Mouse (Mus musculus) spleen, adult 2 months (tissue): ENCODE measurements around the gene Igf2r. TPM values are rescaled to one million over a fixed set of nuclear protein-coding genes. Genes with fewer than 3 reads are reported as not detected.

ENCODE experiments used
- DNase-seq, 2 experiments: peaks; one replicate each; pipeline versions ENCODE4 v3.0.0 to v3.0.0-alpha.2; 2012 to 2021; ENCODE audit warnings: low spot score in 2 of 2, low read depth in 1 of 2
- H3K27ac ChIP-seq: fragments of 200-500 bp; 2 replicates; pipeline ENCODE4 v1.5.1; 2012; ENCODE audit warnings: low read length, inconsistent platforms; ENCODE audit not compliant: insufficient read depth
- H3K27me3 ChIP-seq: fragments of 200-500 bp; 2 replicates; pipeline ENCODE4 v1.6.1; 2012; ENCODE audit warnings: mild to moderate bottlenecking, moderate library complexity, low read length, inconsistent platforms; ENCODE audit not compliant: control insufficient read depth, insufficient read depth
- H3K36me3 ChIP-seq: fragments of 200-500 bp; 2 replicates; pipeline ENCODE4 v1.6.1; 2012; ENCODE audit warnings: mild to moderate bottlenecking, low read length, inconsistent platforms; ENCODE audit not compliant: control insufficient read depth, insufficient read depth
- H3K4me1 ChIP-seq: fragments of 200-500 bp; 2 replicates; pipeline ENCODE4 v1.6.1; 2011; ENCODE audit warnings: inconsistent platforms; ENCODE audit not compliant: control insufficient read depth, insufficient read depth, insufficient read length
- H3K4me3 ChIP-seq: fragments of 200-500 bp; 2 replicates; pipeline ENCODE4 v1.5.1; 2011; ENCODE audit warnings: mild to moderate bottlenecking, inconsistent platforms; ENCODE audit not compliant: insufficient read depth, insufficient read length; ENCODE audit errors: extremely low read depth
- CTCF ChIP-seq: fragments of 200-500 bp; IDR thresholded peaks from 2 replicates; pipeline ENCODE4 v1.5.1; 2011; ENCODE audit warnings: mild to moderate bottlenecking, inconsistent platforms; ENCODE audit not compliant: insufficient read depth, insufficient read length, insufficient replicate concordance; ENCODE audit errors: extremely low read depth
- POLR2A ChIP-seq: fragments of 200-500 bp; IDR thresholded peaks from 2 replicates; pipeline ENCODE4 v1.6.1; 2011; ENCODE audit warnings: low read depth, low read length, inconsistent platforms
- WGBS: fragments of 180-500 bp; shearing (Covaris S2); methylation state at CpG from one replicate; pipeline ENCODE4 v1.1.7; 2018; 5-methylcytosine and 5-hydroxymethylcytosine counted together
- polyA plus RNA-seq: library from polyadenylated mRNA; depleted of rRNA; stranded (reverse); fragments of >200 nt; gene quantifications from 2 replicates; pipeline ENCODE4 v1.2.3, GENCODE M21; 2012

Igf2r gene
- polyA plus RNA-seq, 1 experiment = 7.2 TPM

GRCm38 (mm10) chr17:12717445-12717844 is 52.0 kb downstream of the Igf2r start:
- H3K27me3 ChIP-seq = no peaks in the 10 kb centered on the region
- TF ChIP-seq CTCF (no peak), POLR2A (no peak)
- H3K4me1 ChIP-seq = no peaks in the 10 kb centered on the region
- no peaks in the 10 kb centered on the region for H3K36me3 ChIP-seq
- H3K4me3 ChIP-seq = no peak overlapping the region
- no peak overlapping the region for H3K27ac ChIP-seq
- 82% methylated on average over 4 of the region's 4 CpGs for whole genome bisulfite sequencing
- DNase-seq = no peak

GRCm38 (mm10) chr17:12715032-12715431 is 54.4 kb downstream of the Igf2r start:
- no peak for DNase-seq
- Histone ChIP-seq H3K4me1 (no peaks in the 10 kb centered on the region), H3K27ac (no peak overlapping the region), H3K36me3 (peaks cover 2% of the 10 kb centered on the region; the same call in 1 of the 2 replicates), H3K4me3 (no peak overlapping the region), H3K27me3 (no peaks in the 10 kb centered on the region)
- WGBS = 56% methylated on average over 1 of the region's 1 CpGs
- no peak for TF ChIP-seq POLR2A
- TF ChIP-seq CTCF = no peak

- 30% methylated on average over 5 of the region's 5 CpGs for WGBS
- no peak for DNase-seq
These were observed 55.3 kb downstream of the Igf2r start for GRCm38 (mm10) chr17:12714080-12714561.

DNA sequence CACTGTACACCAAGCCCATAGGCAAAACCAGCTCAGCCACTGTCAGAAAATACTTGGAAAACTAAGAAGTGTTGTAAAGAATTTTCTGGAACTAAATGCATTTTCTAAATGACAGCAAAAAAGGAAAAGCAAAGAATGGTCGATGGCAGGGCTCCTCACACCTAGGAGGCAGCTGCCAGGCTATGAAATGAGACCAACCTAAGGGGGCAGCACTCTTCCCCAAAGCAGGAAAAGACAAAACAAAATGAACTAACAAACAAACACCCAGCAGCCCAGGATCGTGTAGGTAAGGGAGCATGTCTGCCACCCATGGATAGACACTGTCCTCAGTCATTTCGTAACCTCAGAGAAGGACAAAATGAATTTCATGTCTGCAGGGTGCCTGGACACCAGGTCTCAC is 56.5 kb downstream of the Igf2r start:
- Histone ChIP-seq H3K36me3 (peaks cover 4% of the 10 kb centered on the region), H3K27ac (no peak overlapping the region), H3K27me3 (no peaks in the 10 kb centered on the region), H3K4me1 (no peaks in the 10 kb centered on the region), H3K4me3 (no peak overlapping the region)
- DNase-seq = no peak
- TF ChIP-seq POLR2A (no peak), CTCF (no peak)
- 86% methylated on average over 3 of the region's 3 CpGs for WGBS

More at GRCm38 (mm10) chr17:12714080-12714561, 55.3 kb downstream of the Igf2r start:
- Histone ChIP-seq H3K4me3 (no peak overlapping the region), H3K4me1 (no peaks in the 10 kb centered on the region), H3K36me3 (peaks cover 3% of the 10 kb centered on the region; the same call in 1 of the 2 replicates), H3K27me3 (no peaks in the 10 kb centered on the region), H3K27ac (no peak overlapping the region)
- TF ChIP-seq POLR2A (no peak), CTCF (no peak)

DNA sequence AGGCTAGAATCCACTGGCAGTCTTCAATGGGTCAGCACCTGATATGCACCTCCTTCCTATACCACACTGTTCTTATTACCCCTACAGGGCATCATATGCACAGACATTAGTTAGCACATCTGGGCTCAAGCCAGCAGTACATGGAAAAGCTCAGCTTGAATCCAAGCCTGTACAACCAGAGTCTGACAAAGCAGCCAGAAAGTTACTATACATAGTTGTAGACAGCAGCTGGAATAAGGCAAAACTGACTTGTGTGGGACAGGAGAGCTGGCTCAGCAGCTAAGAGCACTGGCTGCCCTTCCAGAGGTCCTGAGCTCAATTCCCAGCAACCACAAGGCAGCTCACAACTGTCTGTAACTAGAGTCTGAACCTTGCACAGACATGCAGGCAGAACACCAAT is 57.3 kb downstream of the Igf2r start:
- Histone ChIP-seq H3K27me3 (no peaks in the 10 kb centered on the region), H3K27ac (no peak overlapping the region)

DNA sequence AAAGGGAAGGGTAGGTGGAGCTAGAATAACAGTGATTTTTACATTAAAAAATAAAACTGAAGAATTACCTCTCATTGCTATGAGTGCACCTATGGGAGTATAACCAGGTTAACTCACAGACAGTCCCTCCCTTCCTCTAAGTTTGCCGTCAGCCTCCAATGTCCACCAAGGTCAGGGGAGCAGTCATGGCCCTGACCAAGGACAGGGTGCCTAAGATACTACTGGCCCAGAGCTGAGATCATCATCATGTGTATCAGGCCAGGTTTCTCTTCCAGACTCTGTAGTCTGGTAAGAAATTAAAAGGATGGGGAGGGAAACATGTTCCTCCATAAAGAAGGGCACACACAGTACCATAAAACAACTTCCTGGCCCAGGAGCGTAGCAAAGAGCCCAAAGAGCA is 58.5 kb downstream of the Igf2r start:
- H3K4me1 ChIP-seq = no peaks in the 10 kb centered on the region
- no peaks in the 10 kb centered on the region for H3K27me3 ChIP-seq
- no peak for TF ChIP-seq CTCF
- no peak for TF ChIP-seq POLR2A
- 93% methylated on average over 2 of the region's 2 CpGs for WGBS
- no peak overlapping the region for H3K27ac ChIP-seq
- no peak for DNase-seq
- no peak overlapping the region for H3K4me3 ChIP-seq
- peaks cover 4% of the 10 kb centered on the region for H3K36me3 ChIP-seq

More for the DNA sequence above, 57.3 kb downstream of the Igf2r start:
- Histone ChIP-seq H3K4me3 (no peak overlapping the region), H3K4me1 (no peaks in the 10 kb centered on the region), H3K36me3 (peaks cover 4% of the 10 kb centered on the region)
- TF ChIP-seq CTCF = no peak
- TF ChIP-seq POLR2A = no peak
- no peak for DNase-seq

DNA sequence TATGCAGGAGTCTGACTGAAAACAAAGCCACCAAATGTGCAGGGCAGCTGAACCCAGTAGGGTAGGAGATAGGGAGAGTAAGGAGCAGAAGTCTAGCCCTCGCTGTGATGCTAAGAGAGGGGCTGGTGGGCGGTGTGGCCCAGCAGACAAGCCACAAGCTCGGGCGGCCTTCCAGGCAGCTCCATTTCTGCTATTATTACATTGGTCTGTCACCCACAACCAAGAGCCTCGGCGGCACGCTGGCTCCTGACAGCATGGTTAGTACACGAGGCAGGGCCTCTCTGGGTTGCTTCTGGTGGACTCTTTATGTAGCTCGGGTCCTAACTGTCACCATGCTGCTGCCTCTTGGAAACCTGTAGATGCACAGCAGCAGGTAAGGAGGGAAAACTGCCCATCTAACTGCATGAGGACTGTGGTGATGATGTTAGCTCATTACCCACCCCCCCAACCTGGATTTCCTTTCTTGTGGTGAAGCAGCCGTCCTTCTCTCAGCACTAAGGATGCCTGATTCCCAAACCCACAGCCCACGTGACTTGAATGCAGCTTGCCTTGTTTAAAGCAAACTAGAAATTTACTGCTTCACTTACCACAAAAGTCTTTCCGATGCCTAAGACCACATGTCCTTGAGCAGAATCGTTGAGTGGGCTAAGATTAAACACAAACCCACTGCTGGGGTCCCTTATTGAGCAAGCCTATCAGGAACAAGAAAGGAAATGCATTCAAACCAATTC is 59.2 kb downstream of the Igf2r start:
- 42% methylated on average over 13 of the region's 13 CpGs for WGBS
- H3K36me3 ChIP-seq = peaks cover 4% of the 10 kb centered on the region
- no peak for DNase-seq
- H3K4me1 ChIP-seq = no peaks in the 10 kb centered on the region
- H3K27ac ChIP-seq = no peak overlapping the region
- no peaks in the 10 kb centered on the region for H3K27me3 ChIP-seq
- H3K4me3 ChIP-seq = no peak overlapping the region
- TF ChIP-seq POLR2A = no peak
- TF ChIP-seq CTCF = no peak
